Mouse (Mus musculus) C2C12 (cell line): ENCODE measurements around the gene Atrnl1.

Experiments used
- CTCF ChIP-seq: IDR thresholded peaks from one replicate; pipeline ENCODE4 v1.5.1; 2011; ENCODE audit not compliant: control insufficient read depth, insufficient read depth, insufficient read length
- FOSL1 ChIP-seq: IDR thresholded peaks from one replicate; pipeline ENCODE4 v1.8.0; 2011; ENCODE audit warnings: mild to moderate bottlenecking, low read length; ENCODE audit not compliant: poor library complexity, insufficient read depth, severe bottlenecking
- MYOD1 ChIP-seq: IDR thresholded peaks from one replicate; pipeline ENCODE4 v1.6.1; 2011; ENCODE audit warnings: low read depth; ENCODE audit not compliant: control insufficient read depth, insufficient read length
- USF1 ChIP-seq: IDR thresholded peaks from one replicate; pipeline ENCODE4 v1.6.1; 2011; ENCODE audit warnings: low read depth, mild to moderate bottlenecking, control low read depth, moderate library complexity

- no peak for TF ChIP-seq FOSL1
- no peak for TF ChIP-seq CTCF
- no peak for TF ChIP-seq MYOD1
- TF ChIP-seq USF1: no peak
Measured at GRCm38 (mm10) chr19:58094781-58095543, 484.1 kb downstream of the Atrnl1 start.
